In the genomic region with DNA sequence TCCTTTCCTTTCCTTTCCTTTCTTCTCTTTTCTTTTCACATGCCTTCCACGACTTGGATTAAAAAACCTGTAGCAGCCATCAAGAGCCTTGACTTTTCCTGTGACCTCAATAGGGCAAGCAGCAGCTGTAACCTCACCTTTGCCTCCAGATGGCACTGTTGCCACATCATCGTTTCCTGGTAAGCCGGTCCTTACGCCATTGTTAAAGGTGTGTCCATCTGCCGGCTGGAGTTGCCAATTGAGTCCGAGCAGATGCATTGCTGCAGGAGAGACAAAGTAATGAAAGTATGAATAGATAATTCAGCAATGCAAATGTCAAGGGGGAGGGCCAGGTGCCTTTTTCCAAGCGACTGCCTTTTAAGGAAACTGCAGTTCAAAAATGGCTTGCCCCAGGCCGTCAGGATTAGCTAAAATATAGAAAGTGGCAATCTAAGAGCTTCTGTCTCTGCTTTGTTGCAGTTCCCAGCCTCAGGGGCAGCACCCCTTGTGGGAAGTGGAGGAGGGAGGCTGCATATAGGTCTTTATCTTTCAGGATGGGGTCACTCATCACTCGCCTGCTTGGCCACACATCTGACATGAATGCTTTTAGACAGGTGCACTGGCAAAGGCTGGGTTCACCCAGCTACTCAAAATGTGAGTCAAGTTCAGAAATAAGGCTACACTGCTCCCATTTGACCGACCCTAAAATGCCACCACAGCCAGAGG, we compare ENCODE assay signal across 7 mouse cellular contexts.
A peak's percentile ranks its signal among the peaks of the same experiment; 100 is the strongest.
DNase-seq lines count a peak whose midpoint lies in the region; ATAC-seq and TF ChIP-seq lines count a peak whose summit lies in the region.

No protein-coding gene starts in this region.

- no peak overlapping the region for H3K9ac ChIP-seq in intestine, embryonic 14.5 days (ENCODE audit: low read length)

- H3K27ac ChIP-seq in intestine, embryonic 14.5 days (ENCODE audit: low read depth) = no peak overlapping the region
- peak overlapping the region; percentile 70 for H3K27ac ChIP-seq in midbrain, embryonic 10.5 days (replicated peaks)
- H3K27ac ChIP-seq in small intestine, adult 2 months (ENCODE audit: insufficient read depth, low read depth, low read length) = no peak overlapping the region

- H3K4me3 ChIP-seq in intestine, embryonic 14.5 days (ENCODE audit: low read depth, low read length) = peak overlapping the region; percentile 3; the same call in 1 of the 2 replicates
- peak overlapping the region; percentile 36 for H3K4me3 ChIP-seq in midbrain, embryonic 10.5 days
- no peak overlapping the region for H3K4me3 ChIP-seq in small intestine, adult 2 months (ENCODE audit: low read depth, low read length)

- H3K27me3 ChIP-seq in intestine, embryonic 14.5 days (replicated peaks; ENCODE audit: control insufficient read depth, insufficient read depth, low read length) = no peaks in the 10 kb centered on the region
- H3K27me3 ChIP-seq in midbrain, embryonic 10.5 days (ENCODE audit: low read depth, poor library complexity, severe bottlenecking) = 0 out of 2 replicates have a peak, but pooled peaks cover 16% of the 10 kb centered on the region
- H3K27me3 ChIP-seq in small intestine, adult 2 months (ENCODE audit: control insufficient read depth, insufficient read depth, low read length) = no peaks in the 10 kb centered on the region

- WGBS in intestine, embryonic 14.5 days = 18% methylated on average over 10 of the region's 10 CpGs
- WGBS in midbrain, embryonic 10.5 days = 14% methylated on average over 10 of the region's 10 CpGs
- 16% methylated on average over 10 of the region's 10 CpGs for WGBS in small intestine, adult 2 months

- peak; percentile 72 for ATAC-seq in intestine, embryonic 14.5 days (replicated peaks; ENCODE audit: low FRiP score, low TSS enrichment, low read depth)

- TF ChIP-seq CTCF in small intestine, adult 2 months (IDR thresholded peaks at IDR 0.05; ENCODE audit: extremely low read depth, insufficient read length, insufficient replicate concordance, low read depth, low read length) = peak; percentile 59; the same call in 1 of the 2 replicates

- intact Hi-C loops in left cerebral cortex, postnatal 14 days (cut with DNase I) = loop anchor here (2.0 to 10.0 kb wide), 3 partner anchors 174 to 453 kb away; no protein-coding TSS in a partner anchor

- H3K36me3 ChIP-seq in intestine, embryonic 14.5 days (ENCODE audit: control insufficient read depth, insufficient read depth, low read length) = no peaks in the 10 kb centered on the region
- no peaks in the 10 kb centered on the region for H3K36me3 ChIP-seq in midbrain, embryonic 10.5 days
- H3K36me3 ChIP-seq in small intestine, adult 2 months (ENCODE audit: control insufficient read depth, insufficient read depth, low read length) = no peaks in the 10 kb centered on the region

- peak; percentile 79 to 87 for DNase-seq in adrenal gland, postnatal 36 days
- peak; percentile 74 for DNase-seq in embryo, embryonic 11.5 days (ENCODE audit: low read depth, low spot score)
- peak; percentile 33 to 56 for DNase-seq in gastrocnemius, postnatal 4 days (ENCODE audit: low spot score in 2 of 2)
- DNase-seq in intestine, embryonic 14.5 days (ENCODE audit: low spot score) = peak; percentile 90
- DNase-seq in left cerebral cortex, postnatal 14 days (ENCODE audit: low spot score in 2 of 2) = peak; percentile 70 to 80
- peak; percentile 86 for DNase-seq in midbrain, embryonic 10.5 days (ENCODE audit: low spot score)

- H3K9me3 ChIP-seq in intestine, embryonic 14.5 days (ENCODE audit: control insufficient read depth, low read length) = no peaks in the 10 kb centered on the region
- H3K9me3 ChIP-seq in midbrain, embryonic 10.5 days (replicated peaks) = no peaks in the 10 kb centered on the region

- no peaks in the 10 kb centered on the region for H3K4me1 ChIP-seq in intestine, embryonic 14.5 days (replicated peaks; ENCODE audit: control insufficient read depth, insufficient read depth, low read length)
- peaks cover 43% of the 10 kb centered on the region for H3K4me1 ChIP-seq in midbrain, embryonic 10.5 days
- no peaks in the 10 kb centered on the region for H3K4me1 ChIP-seq in small intestine, adult 2 months (ENCODE audit: control insufficient read depth, insufficient read depth, insufficient read length, low read length)

- no peak for TF ChIP-seq POLR2A in small intestine, adult 2 months (IDR thresholded peaks at IDR 0.05; ENCODE audit: low read depth, low read length)

- peak overlapping the region; percentile 44 for H3K4me2 ChIP-seq in intestine, embryonic 14.5 days (ENCODE audit: low read length)
